Mouse (Mus musculus): Measurements from ENCODE around the gene Galnt10. TPM values are rescaled to one million over a fixed set of nuclear protein-coding genes. Genes with fewer than 3 reads are reported as not detected.

The Galnt10 gene
- total and polyA plus RNA-seq, 3 experiments = 5.2 to 8.7 (median 5.6) TPM

- 81% methylated on average over 14 of the region's 14 CpGs for WGBS
These were observed 7.8 kb downstream of the Galnt10 start for GRCm38 (mm10) chr11:57652923-57653660.

GRCm38 (mm10) chr11:57653796-57654195 lies 8.6 kb downstream of the Galnt10 start:
- intact Hi-C loops (cut with DNase I) = no loop called here
- H3K27me3 ChIP-seq (ENCODE audit: control insufficient read depth, insufficient read depth, low read length) = no peaks in the 10 kb centered on the region
- H3K27ac ChIP-seq = no peak overlapping the region
- peaks cover 9% of the 10 kb centered on the region for H3K4me1 ChIP-seq (ENCODE audit: control insufficient read depth, insufficient read depth, low read length)
- peak in 1 of 2 experiments; percentile 16 for DNase-seq
- H3K9ac ChIP-seq (ENCODE audit: low read depth, low read length) = no peak overlapping the region
- no peaks in the 10 kb centered on the region for H3K36me3 ChIP-seq (ENCODE audit: control insufficient read depth, insufficient read depth, low read length)
- 89% methylated on average over 5 of the region's 5 CpGs for WGBS
- TF ChIP-seq EP300 (IDR thresholded peaks at IDR 0.05; ENCODE audit: insufficient read depth, low read depth, low read length) (no peak), POLR2A (IDR thresholded peaks at IDR 0.05; ENCODE audit: insufficient read depth, low read depth, low read length) (no peak), CTCF (IDR thresholded peaks at IDR 0.05) (no peak)
- no peak overlapping the region for H3K4me3 ChIP-seq
- no peaks in the 10 kb centered on the region for H3K79me2 ChIP-seq (replicated peaks; ENCODE audit: control insufficient read depth, insufficient read depth, low read length)

More at GRCm38 (mm10) chr11:57652923-57653660, 7.8 kb downstream of the Galnt10 start:
- no peak overlapping the region for H3K9ac ChIP-seq (ENCODE audit: low read depth, low read length)
- TF ChIP-seq EP300 (IDR thresholded peaks at IDR 0.05; ENCODE audit: insufficient read depth, low read depth, low read length) (no peak), CTCF (IDR thresholded peaks at IDR 0.05) (no peak), POLR2A (IDR thresholded peaks at IDR 0.05; ENCODE audit: insufficient read depth, low read depth, low read length) (no peak)
- peak in 1 of 2 experiments; percentile 13 for DNase-seq
- no peak overlapping the region for H3K27ac ChIP-seq
- H3K4me3 ChIP-seq = no peak overlapping the region
- intact Hi-C loops (cut with DNase I) = no loop called here
- H3K4me1 ChIP-seq (ENCODE audit: control insufficient read depth, insufficient read depth, low read length) = peaks cover 9% of the 10 kb centered on the region
- H3K36me3 ChIP-seq (ENCODE audit: control insufficient read depth, insufficient read depth, low read length) = no peaks in the 10 kb centered on the region
- no peaks in the 10 kb centered on the region for H3K79me2 ChIP-seq (replicated peaks; ENCODE audit: control insufficient read depth, insufficient read depth, low read length)
- H3K27me3 ChIP-seq (ENCODE audit: control insufficient read depth, insufficient read depth, low read length) = no peaks in the 10 kb centered on the region

GRCm38 (mm10) chr11:57654386-57654785 lies 9.1 kb downstream of the Galnt10 start:
- H3K27me3 ChIP-seq (ENCODE audit: control insufficient read depth, insufficient read depth, low read length) = no peaks in the 10 kb centered on the region
- no peak for DNase-seq
- no peak overlapping the region for H3K9ac ChIP-seq (ENCODE audit: low read depth, low read length)
- no peak overlapping the region for H3K27ac ChIP-seq
- H3K36me3 ChIP-seq (ENCODE audit: control insufficient read depth, insufficient read depth, low read length) = no peaks in the 10 kb centered on the region
- no peak overlapping the region for H3K4me3 ChIP-seq
- 70% methylated on average over 4 of the region's 4 CpGs for WGBS
- TF ChIP-seq CTCF (IDR thresholded peaks at IDR 0.05) (no peak), EP300 (IDR thresholded peaks at IDR 0.05; ENCODE audit: insufficient read depth, low read depth, low read length) (no peak), POLR2A (IDR thresholded peaks at IDR 0.05; ENCODE audit: insufficient read depth, low read depth, low read length) (no peak)
- intact Hi-C loops (cut with DNase I) = no loop called here
- no peaks in the 10 kb centered on the region for H3K79me2 ChIP-seq (replicated peaks; ENCODE audit: control insufficient read depth, insufficient read depth, low read length)
- H3K4me1 ChIP-seq (ENCODE audit: control insufficient read depth, insufficient read depth, low read length) = peaks cover 9% of the 10 kb centered on the region

- no peak overlapping the region for H3K27ac ChIP-seq
- TF ChIP-seq CTCF (IDR thresholded peaks at IDR 0.05) (no peak), POLR2A (IDR thresholded peaks at IDR 0.05; ENCODE audit: insufficient read depth, low read depth, low read length) (no peak), EP300 (IDR thresholded peaks at IDR 0.05; ENCODE audit: insufficient read depth, low read depth, low read length) (no peak)
- 54% methylated on average over 5 of the region's 5 CpGs for WGBS
These were observed 9.7 kb downstream of the Galnt10 start for GRCm38 (mm10) chr11:57654977-57655397.

GRCm38 (mm10) chr11:57655669-57656325 lies 10.6 kb downstream of the Galnt10 start:
- Histone ChIP-seq H3K27me3 (ENCODE audit: control insufficient read depth, insufficient read depth, low read length) (no peaks in the 10 kb centered on the region), H3K27ac (no peak overlapping the region), H3K79me2 (replicated peaks; ENCODE audit: control insufficient read depth, insufficient read depth, low read length) (no peaks in the 10 kb centered on the region), H3K36me3 (ENCODE audit: control insufficient read depth, insufficient read depth, low read length) (no peaks in the 10 kb centered on the region), H3K4me3 (no peak overlapping the region), H3K4me1 (ENCODE audit: control insufficient read depth, insufficient read depth, low read length) (peaks cover 11% of the 10 kb centered on the region), H3K9ac (ENCODE audit: low read depth, low read length) (no peak overlapping the region)
- TF ChIP-seq POLR2A (IDR thresholded peaks at IDR 0.05; ENCODE audit: insufficient read depth, low read depth, low read length) = no peak
- no peak for TF ChIP-seq EP300 (IDR thresholded peaks at IDR 0.05; ENCODE audit: insufficient read depth, low read depth, low read length)
- TF ChIP-seq CTCF (IDR thresholded peaks at IDR 0.05) = no peak
- WGBS = 73% methylated on average over 10 of the region's 10 CpGs
- intact Hi-C loops (cut with DNase I) = no loop called here
- DNase-seq = peak in 1 of 2 experiments; percentile 18

More at GRCm38 (mm10) chr11:57654977-57655397, 9.7 kb downstream of the Galnt10 start:
- Histone ChIP-seq H3K4me1 (ENCODE audit: control insufficient read depth, insufficient read depth, low read length) (peaks cover 9% of the 10 kb centered on the region), H3K9ac (ENCODE audit: low read depth, low read length) (no peak overlapping the region), H3K27me3 (ENCODE audit: control insufficient read depth, insufficient read depth, low read length) (no peaks in the 10 kb centered on the region), H3K36me3 (ENCODE audit: control insufficient read depth, insufficient read depth, low read length) (no peaks in the 10 kb centered on the region), H3K79me2 (replicated peaks; ENCODE audit: control insufficient read depth, insufficient read depth, low read length) (no peaks in the 10 kb centered on the region), H3K4me3 (no peak overlapping the region)
- peak in 1 of 2 experiments; percentile 21 for DNase-seq
- intact Hi-C loops (cut with DNase I) = no loop called here

All from heart, adult 2 months (tissue).